Mouse (Mus musculus) stomach, postnatal 0 days (tissue): ENCODE data around the gene Olfr1178. TPM values are rescaled to one million over a fixed set of nuclear protein-coding genes. Genes with fewer than 3 reads are reported as not detected.

ENCODE experiments used
- ATAC-seq: fragments of 200-750 bp; cut with Nextera tagmentation; 2 replicates; pipeline ENCODE4 v1.8.0; 2017; ENCODE audit not compliant: low FRiP score, low TSS enrichment
- DNase-seq: peaks from one replicate; pipeline ENCODE4 v3.0.0-alpha.2; 2016; ENCODE audit warnings: low spot score
- H3K27ac ChIP-seq: fragments of 300-500 bp; sonication (generic); replicated peaks from 2 replicates; pipeline ENCODE4 v1.5.1; 2014; ENCODE audit warnings: mild to moderate bottlenecking, control low read depth
- H3K27me3 ChIP-seq: fragments of 300-500 bp; sonication (generic); 2 replicates; pipeline ENCODE4 v1.6.1; 2014; ENCODE audit warnings: low read length; ENCODE audit not compliant: control insufficient read depth, insufficient read depth
- H3K36me3 ChIP-seq: fragments of 300-500 bp; sonication (generic); 2 replicates; pipeline ENCODE4 v1.6.1; 2014; ENCODE audit warnings: low read length, mixed read lengths; ENCODE audit not compliant: control insufficient read depth, insufficient read depth
- H3K4me1 ChIP-seq: fragments of 300-500 bp; sonication (generic); replicated peaks from 2 replicates; pipeline ENCODE4 v1.6.1; 2014; ENCODE audit warnings: antibody characterized with exemption; ENCODE audit not compliant: control insufficient read depth, insufficient read depth
- H3K4me2 ChIP-seq: fragments of 300-500 bp; sonication (generic); replicated peaks from 2 replicates; pipeline ENCODE4 v1.6.1; 2014; ENCODE audit warnings: low read depth, mild to moderate bottlenecking, control low read depth, moderate library complexity
- H3K4me3 ChIP-seq: fragments of 300-500 bp; sonication (generic); 2 replicates; pipeline ENCODE4 v1.5.1; 2014; ENCODE audit warnings: low read depth, low read length, control low read depth
- H3K9ac ChIP-seq: fragments of 300-500 bp; sonication (generic); 2 replicates; pipeline ENCODE4 v1.6.1; 2014; ENCODE audit warnings: mild to moderate bottlenecking, low read length, control low read depth, mixed read lengths
- H3K9me3 ChIP-seq: fragments of 300-500 bp; sonication (generic); 2 replicates; pipeline ENCODE4 v1.6.1; 2016; ENCODE audit warnings: low read length; ENCODE audit not compliant: control insufficient read depth
- CTCF ChIP-seq: IDR thresholded peaks from 2 replicates; pipeline ENCODE4 v1.5.1; 2016; ENCODE audit warnings: antibody characterized with exemption, low read depth, mild to moderate bottlenecking, moderate library complexity
- EP300 ChIP-seq: optimal IDR thresholded peaks from 2 replicates; pipeline ENCODE3; 2016; ENCODE audit warnings: antibody characterized with exemption
- WGBS: fragments of 180-500 bp; shearing (Covaris S2); extraction: QIAGEN DNeasy Blood & Tissue Kit; methylation state at CpG from one replicate; pipeline ENCODE4 v1.1.7; 2014; 5-methylcytosine and 5-hydroxymethylcytosine counted together
- polyA plus RNA-seq: library from polyadenylated mRNA; unstranded; fragments of >200 nt; fragmentation: Nextera tagmentation; extraction: Ambion mirVana; gene quantifications from 2 replicates; pipeline ENCODE4 v1.2.1, GENCODE M21; 2015

Gene Olfr1178
- polyA plus RNA-seq, 1 experiment from 2014 or later: not detected

GRCm38 (mm10) chr2:88449031-88449430 lies 62.2 kb downstream of the Olfr1178 start, which contains the start of gene Gm13757:
TSS of gene Gm13757 (minus strand) at chr2:88449131.
- no peak for TF ChIP-seq CTCF
- no peak for TF ChIP-seq EP300
- H3K9ac ChIP-seq: no peak within 1 kb of the TSS
- H3K4me1 ChIP-seq: no peaks in the 10 kb centered on the region
- H3K4me2 ChIP-seq: no peak within 1 kb of the TSS
- H3K27me3 ChIP-seq: no peaks in the 10 kb centered on the region
- 95% methylated on average over 1 of the region's 1 CpGs for WGBS
- no peak within 1 kb of the TSS for H3K27ac ChIP-seq
- no peak within 1 kb of the TSS for H3K4me3 ChIP-seq
- no peaks in the 10 kb centered on the region for H3K36me3 ChIP-seq
- DNase-seq (no peak), ATAC-seq (no peak)
- H3K9me3 ChIP-seq: no peaks in the 10 kb centered on the region

Other genes starting within 250 kb of the Olfr1178 start
- not detected in 2 replicates for gene Olfr1167, start 231.9 kb upstream of the Olfr1178 start, polyA plus RNA-seq
- not detected in 2 replicates for gene Olfr1168, start 205.2 kb upstream of the Olfr1178 start, polyA plus RNA-seq
- 0.04 TPM in 1 of 2 replicates, not detected in the other for gene Olfr1170, start 158.7 kb upstream of the Olfr1178 start, polyA plus RNA-seq
- gene Olfr1173, start 107.2 kb upstream of the Olfr1178 start, polyA plus RNA-seq: 0.01 TPM in 1 of 2 replicates, not detected in the other
- not detected in 2 replicates for gene Olfr1174-ps, start 71.9 kb upstream of the Olfr1178 start, polyA plus RNA-seq
- not detected in 2 replicates for gene Olfr1175-ps, start 59.8 kb upstream of the Olfr1178 start, polyA plus RNA-seq
- gene Olfr1176, start 50.3 kb upstream of the Olfr1178 start, polyA plus RNA-seq: not detected in 2 replicates
- not detected in 2 replicates for gene Olfr1177-ps, start 40.6 kb upstream of the Olfr1178 start, polyA plus RNA-seq
- gene Olfr1179, start 19.4 kb downstream of the Olfr1178 start, polyA plus RNA-seq: not detected in 2 replicates
- gene Olfr1180, start 32.1 kb downstream of the Olfr1178 start, polyA plus RNA-seq: not detected in 2 replicates
- not detected in 2 replicates for gene Olfr1181, start 39.1 kb downstream of the Olfr1178 start, polyA plus RNA-seq
- gene Gm13757, start 62.1 kb downstream of the Olfr1178 start, polyA plus RNA-seq: not detected in 2 replicates
- not detected in 2 replicates for gene Olfr1183, start 67.8 kb downstream of the Olfr1178 start, polyA plus RNA-seq
- gene Olfr1184, start 96.5 kb downstream of the Olfr1178 start, polyA plus RNA-seq: not detected in 2 replicates
- 0.02 TPM in 1 of 2 replicates, not detected in the other for gene Olfr1185-ps1, start 106.3 kb downstream of the Olfr1178 start, polyA plus RNA-seq
- gene Olfr1186, start 131.5 kb downstream of the Olfr1178 start, polyA plus RNA-seq: not detected in 2 replicates
- not detected in 2 replicates for gene Olfr1188, start 169.9 kb downstream of the Olfr1178 start, polyA plus RNA-seq
- not detected in 2 replicates for gene Olfr1189, start 199.4 kb downstream of the Olfr1178 start, polyA plus RNA-seq